Mouse (Mus musculus) testis, adult 2 months (tissue): ENCODE measurements at regions not wholly inside any gene's neighbourhood (a gene's known extent, or its start where the extent isn't known, plus 50 kb on each side); places are given as distances from the start of the nearest gene placed in this dataset.

Source experiments
- CTCF ChIP-seq: fragments of 200-500 bp; IDR thresholded peaks from 2 replicates; pipeline ENCODE4 v1.5.1; 2012; ENCODE audit warnings: low read depth, mild to moderate bottlenecking, inconsistent platforms, low read length, moderate library complexity; ENCODE audit not compliant: control insufficient read depth, insufficient read depth, insufficient replicate concordance
- POLR2A ChIP-seq: fragments of 200-500 bp; IDR thresholded peaks from 2 replicates; pipeline ENCODE4 v1.6.1; 2012; ENCODE audit warnings: low read depth, mild to moderate bottlenecking, inconsistent platforms, low read length, moderate library complexity; ENCODE audit not compliant: control insufficient read depth

DNA sequence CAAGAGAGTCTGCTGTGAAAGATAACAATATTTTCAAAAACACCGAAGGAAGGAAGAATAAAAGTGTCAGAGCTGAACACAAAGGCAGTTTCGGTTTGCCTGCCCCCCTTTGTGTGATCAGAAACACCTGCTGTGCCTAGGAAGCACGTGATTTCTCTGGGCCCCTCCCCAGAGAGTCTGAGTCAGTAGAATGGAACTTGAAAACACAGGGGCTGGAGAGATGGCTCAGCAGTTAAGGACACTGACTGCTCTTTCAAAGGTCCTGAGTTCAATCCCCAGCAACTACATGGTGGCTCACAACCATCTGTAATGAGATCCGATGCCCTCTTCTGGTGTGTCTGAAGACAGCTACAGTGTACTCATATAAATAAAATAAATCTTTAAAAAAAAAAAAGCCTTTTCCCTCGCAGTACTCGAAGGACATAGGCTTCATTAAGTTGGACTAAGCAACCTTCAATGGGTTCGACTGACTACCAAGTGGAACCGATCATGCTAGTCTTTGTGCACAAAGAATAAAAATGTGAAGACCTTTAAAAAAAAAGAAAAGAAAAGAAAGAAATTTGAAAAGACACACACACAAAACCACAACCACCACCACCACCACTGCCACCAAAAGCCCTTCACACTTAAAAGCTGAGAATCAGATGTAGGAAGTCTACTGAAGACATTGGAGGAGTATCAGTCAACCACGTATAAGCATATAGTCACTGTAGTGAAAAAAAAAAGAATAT, 61.8 kb upstream of the Slc1a1 start:
- no peak for TF ChIP-seq POLR2A
- TF ChIP-seq CTCF = no peak
